Mouse (Mus musculus): ENCODE measurements around the gene Rab40c. TPM values are rescaled to one million over a fixed set of nuclear protein-coding genes. Genes with fewer than 3 reads are reported as not detected.
"Not testable (repeated sequence)": the region's sequence is repeated elsewhere in the genome, so short reads cannot be mapped to it uniquely, and the experiment has no call there.

Rab40c gene
- total and polyA plus RNA-seq, 2 experiments from 2014 or later = 38.9 to 42.1 TPM

DNA sequence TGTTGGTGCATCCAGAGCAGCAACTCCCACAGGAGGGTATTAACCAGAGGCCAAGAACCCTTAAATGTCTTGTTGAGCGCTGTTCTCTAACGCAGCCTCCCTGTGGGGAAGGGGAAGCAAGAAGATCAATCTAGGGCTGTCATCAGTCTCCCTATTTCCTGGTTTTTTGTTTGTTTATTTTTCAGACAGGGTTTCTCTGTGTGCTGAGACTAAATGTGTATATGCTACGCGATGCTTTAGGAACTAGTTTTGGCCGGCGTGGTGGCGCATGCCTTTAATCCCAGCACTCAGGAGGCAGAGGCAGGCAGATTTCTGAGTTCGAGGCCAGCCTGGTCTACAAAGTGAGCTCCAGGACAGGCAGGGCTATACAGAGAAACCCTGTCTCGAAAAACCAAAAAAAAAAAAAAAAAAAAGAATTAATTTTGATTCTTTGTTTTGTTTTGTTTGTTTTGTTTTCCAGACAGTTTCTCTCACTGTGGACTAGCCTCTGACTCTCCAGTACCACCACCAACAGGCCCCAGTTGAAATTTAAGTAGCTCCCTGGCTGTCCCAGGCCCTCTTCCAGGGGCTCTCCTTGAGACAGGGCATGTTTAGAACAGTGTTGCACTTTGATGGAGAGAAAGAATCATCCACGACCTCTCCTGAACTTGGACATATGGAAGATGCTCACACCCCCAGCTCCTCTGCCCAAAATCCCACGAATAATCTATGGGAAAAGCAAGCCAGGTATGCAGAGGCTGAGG lies 46.0 kb downstream of the Rab40c start:
- Histone ChIP-seq H3K27me3 (ENCODE audit: insufficient read depth, low read length) (no peaks in the 10 kb centered on the region), H3K27ac (ENCODE audit: low read depth, low read length) (peak overlapping the region; percentile 98; the same call in 1 of the 2 replicates), H3K4me3 (ENCODE audit: low read depth, low read length) (peak overlapping the region; percentile 76; the same call in 1 of the 2 replicates), H3K4me1 (ENCODE audit: insufficient read depth, low read length) (peaks cover 21% of the 10 kb centered on the region), H3K9ac (replicated peaks; ENCODE audit: low read length, poor library complexity, severe bottlenecking) (peak overlapping the region; percentile 89; the same call in 1 of the 2 replicates), H3K4me2 (ENCODE audit: low read depth, low read length, poor library complexity, severe bottlenecking) (peak overlapping the region; percentile 85), H3K36me3 (ENCODE audit: insufficient read depth, low read length) (peaks cover 10% of the 10 kb centered on the region; the same call in 1 of the 2 replicates), H3K9me3 (ENCODE audit: low read length) (no peaks in the 10 kb centered on the region)
- WGBS = 81% methylated on average over 11 of the region's 11 CpGs
- no peak for TF ChIP-seq CTCF (IDR thresholded peaks at IDR 0.05)
- no peak for DNase-seq (ENCODE audit: low spot score)
- no peak for ATAC-seq (ENCODE audit: low FRiP score)

- Histone ChIP-seq H3K36me3 (ENCODE audit: insufficient read depth, low read length) (peaks cover 1% of the 10 kb centered on the region; the same call in 1 of the 2 replicates), H3K4me1 (ENCODE audit: insufficient read depth, low read length) (peaks cover 23% of the 10 kb centered on the region), H3K4me3 (ENCODE audit: low read depth, low read length) (no peak overlapping the region), H3K9ac (replicated peaks; ENCODE audit: low read length, poor library complexity, severe bottlenecking) (no peak overlapping the region), H3K9me3 (ENCODE audit: low read length) (no peaks in the 10 kb centered on the region), H3K4me2 (ENCODE audit: low read depth, low read length, poor library complexity, severe bottlenecking) (no peak overlapping the region), H3K27ac (ENCODE audit: low read depth, low read length) (no peak overlapping the region), H3K27me3 (ENCODE audit: insufficient read depth, low read length) (no peaks in the 10 kb centered on the region)
- ATAC-seq (ENCODE audit: low FRiP score) = no peak
- TF ChIP-seq CTCF (IDR thresholded peaks at IDR 0.05) = no peak
- DNase-seq (ENCODE audit: low spot score) = no peak
- 93% methylated on average over 3 of the region's 3 CpGs for WGBS
Observed at GRCm38 (mm10) chr17:25872676-25873075, 46.9 kb downstream of the Rab40c start.

DNA sequence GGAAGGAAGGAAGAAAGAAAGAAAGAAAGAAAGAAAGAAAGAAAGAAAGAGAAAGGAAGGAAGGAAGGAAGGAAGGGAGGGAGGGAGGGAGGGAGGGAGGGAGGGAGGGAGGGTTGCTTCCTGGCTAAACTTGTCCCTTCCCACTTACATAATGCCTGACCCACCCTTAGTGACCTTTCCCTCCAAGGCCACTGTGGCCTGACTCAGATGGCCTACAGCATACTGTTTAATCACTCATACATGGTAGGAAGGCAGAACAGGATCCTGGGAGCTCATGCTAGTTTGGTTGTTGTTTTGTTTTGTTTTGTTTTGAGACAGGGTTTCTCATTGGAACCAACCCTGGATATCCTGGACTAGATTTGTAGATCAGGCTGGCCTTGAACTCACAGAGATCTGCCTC lies 48.0 kb downstream of the Rab40c start:
- H3K27me3 ChIP-seq (ENCODE audit: insufficient read depth, low read length); H3K4me3 ChIP-seq (ENCODE audit: low read depth, low read length); H3K9me3 ChIP-seq (ENCODE audit: low read length); H3K36me3 ChIP-seq (ENCODE audit: insufficient read depth, low read length); ATAC-seq (ENCODE audit: low FRiP score); H3K27ac ChIP-seq (ENCODE audit: low read depth, low read length); H3K9ac ChIP-seq (replicated peaks; ENCODE audit: low read length, poor library complexity, severe bottlenecking); H3K4me2 ChIP-seq (ENCODE audit: low read depth, low read length, poor library complexity, severe bottlenecking); DNase-seq (ENCODE audit: low spot score): not testable (repeated sequence)
- peaks cover 20% of the 10 kb centered on the region for H3K4me1 ChIP-seq (ENCODE audit: insufficient read depth, low read length)

GRCm38 (mm10) chr17:25869954-25870353 lies 49.6 kb downstream of the Rab40c start:
- no peaks in the 10 kb centered on the region; the same call in 1 of the 2 replicates for H3K36me3 ChIP-seq (ENCODE audit: insufficient read depth, low read length)
- 84% methylated on average over 2 of the region's 2 CpGs for WGBS
- H3K9ac ChIP-seq (replicated peaks; ENCODE audit: low read length, poor library complexity, severe bottlenecking) = no peak overlapping the region
- no peak overlapping the region for H3K4me3 ChIP-seq (ENCODE audit: low read depth, low read length)
- H3K27me3 ChIP-seq (ENCODE audit: insufficient read depth, low read length) = no peaks in the 10 kb centered on the region
- no peaks in the 10 kb centered on the region for H3K9me3 ChIP-seq (ENCODE audit: low read length)
- H3K27ac ChIP-seq (ENCODE audit: low read depth, low read length) = no peak overlapping the region
- no peak for TF ChIP-seq CTCF (IDR thresholded peaks at IDR 0.05)
- H3K4me2 ChIP-seq (ENCODE audit: low read depth, low read length, poor library complexity, severe bottlenecking) = no peak overlapping the region
- no peak for DNase-seq (ENCODE audit: low spot score)
- H3K4me1 ChIP-seq (ENCODE audit: insufficient read depth, low read length) = peaks cover 15% of the 10 kb centered on the region; the same call in 1 of the 2 replicates
- no peak for ATAC-seq (ENCODE audit: low FRiP score)

DNA sequence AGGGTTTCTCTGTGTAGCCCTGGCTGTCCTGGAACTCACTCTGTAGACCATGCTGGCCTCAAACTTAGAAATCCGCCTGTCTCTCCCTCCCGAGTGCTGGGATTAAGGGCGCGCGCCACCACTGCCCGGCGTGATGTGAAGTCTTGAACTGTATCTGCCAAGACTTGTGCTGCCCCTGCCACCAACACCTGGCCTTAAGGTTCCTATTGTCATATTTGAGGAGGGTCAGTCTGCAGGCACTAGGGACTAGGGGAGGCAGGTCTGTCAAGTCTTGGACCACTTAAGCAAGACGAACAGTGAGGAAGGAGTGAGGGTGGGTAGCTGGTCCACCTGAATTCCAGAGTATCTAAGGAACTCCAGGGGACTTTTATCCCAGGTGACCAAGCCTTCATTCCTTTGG lies 50.0 kb downstream of the Rab40c start:
- no peak overlapping the region for H3K27ac ChIP-seq (ENCODE audit: low read depth, low read length)
- H3K4me3 ChIP-seq (ENCODE audit: low read depth, low read length) = no peak overlapping the region
- ATAC-seq (ENCODE audit: low FRiP score) = no peak
- 93% methylated on average over 8 of the region's 8 CpGs for WGBS
- DNase-seq (ENCODE audit: low spot score) = no peak
- no peak overlapping the region for H3K4me2 ChIP-seq (ENCODE audit: low read depth, low read length, poor library complexity, severe bottlenecking)
- peaks cover under 1% of the 10 kb centered on the region; the same call in 1 of the 2 replicates for H3K36me3 ChIP-seq (ENCODE audit: insufficient read depth, low read length)
- H3K27me3 ChIP-seq (ENCODE audit: insufficient read depth, low read length) = no peaks in the 10 kb centered on the region
- no peak for TF ChIP-seq CTCF (IDR thresholded peaks at IDR 0.05)
- peaks cover 15% of the 10 kb centered on the region; the same call in 1 of the 2 replicates for H3K4me1 ChIP-seq (ENCODE audit: insufficient read depth, low read length)
- no peak overlapping the region for H3K9ac ChIP-seq (replicated peaks; ENCODE audit: low read length, poor library complexity, severe bottlenecking)
- no peaks in the 10 kb centered on the region for H3K9me3 ChIP-seq (ENCODE audit: low read length)

GRCm38 (mm10) chr17:25868601-25869191 lies 50.8 kb downstream of the Rab40c start, which contains the start of gene Mcrip2:
TSS of gene Mcrip2 (minus strand) at chr17:25868764.
- ATAC-seq (ENCODE audit: low FRiP score) (peak; percentile 78; the same call in 1 of the 2 replicates), DNase-seq (ENCODE audit: low spot score) (peak; percentile 88)
- peaks cover 10% of the 10 kb centered on the region; the same call in 1 of the 2 replicates for H3K4me1 ChIP-seq (ENCODE audit: insufficient read depth, low read length)
- peaks cover 7% of the 10 kb centered on the region; the same call in 1 of the 2 replicates for H3K36me3 ChIP-seq (ENCODE audit: insufficient read depth, low read length)
- TF ChIP-seq CTCF (IDR thresholded peaks at IDR 0.05) = peak; percentile 48
- no peaks in the 10 kb centered on the region for H3K9me3 ChIP-seq (ENCODE audit: low read length)
- H3K27ac ChIP-seq (ENCODE audit: low read depth, low read length) = peak within 1 kb of the TSS; percentile 63
- WGBS = under 1% methylated on average over 24 of the region's 24 CpGs
- H3K4me2 ChIP-seq (ENCODE audit: low read depth, low read length, poor library complexity, severe bottlenecking) = peak within 1 kb of the TSS; percentile 98
- H3K27me3 ChIP-seq (ENCODE audit: insufficient read depth, low read length) = no peaks in the 10 kb centered on the region
- peak within 1 kb of the TSS; percentile 91 for H3K4me3 ChIP-seq (ENCODE audit: low read depth, low read length)
- H3K9ac ChIP-seq (replicated peaks; ENCODE audit: low read length, poor library complexity, severe bottlenecking) = peak within 1 kb of the TSS; percentile 74

Measured in midbrain, postnatal 0 days (tissue).